Mouse (Mus musculus): ENCODE results near the gene Itsn2. TPM values are rescaled to one million over a fixed set of nuclear protein-coding genes. Genes with fewer than 3 reads are reported as not detected.
A peak's percentile ranks its signal among the peaks of the same experiment; 100 is the strongest.

Itsn2 gene
- polyA plus RNA-seq, 1 experiment from 2014 or later = 33.1 TPM

- 62% methylated on average over 4 of the region's 4 CpGs for WGBS
- ATAC-seq (replicated peaks; ENCODE audit: insufficient number of reproducible peaks, insufficient read depth, low FRiP score, low read depth) = no peak
- no peak overlapping the region for H3K4me2 ChIP-seq
- H3K9ac ChIP-seq = no peak overlapping the region
- H3K9me3 ChIP-seq (replicated peaks) = no peaks in the 10 kb centered on the region
- H3K4me3 ChIP-seq = no peak overlapping the region
- no peaks in the 10 kb centered on the region for H3K36me3 ChIP-seq
- H3K27me3 ChIP-seq = no peaks in the 10 kb centered on the region
- no peak overlapping the region for H3K27ac ChIP-seq
- peaks cover 12% of the 10 kb centered on the region for H3K4me1 ChIP-seq (replicated peaks)
Observed at GRCm38 (mm10) chr12:4599713-4600112, 7.3 kb downstream of the Itsn2 start.

- H3K36me3 ChIP-seq = no peaks in the 10 kb centered on the region
- 37% methylated on average over 3 of the region's 3 CpGs for WGBS
- no peak overlapping the region; the same call in 1 of the 2 replicates for H3K27ac ChIP-seq
- no peaks in the 10 kb centered on the region for H3K9me3 ChIP-seq (replicated peaks)
- peaks cover 16% of the 10 kb centered on the region for H3K4me1 ChIP-seq (replicated peaks)
- H3K4me2 ChIP-seq = no peak overlapping the region
- no peak overlapping the region for H3K4me3 ChIP-seq
- no peaks in the 10 kb centered on the region for H3K27me3 ChIP-seq
- no peak overlapping the region for H3K9ac ChIP-seq
- ATAC-seq (replicated peaks; ENCODE audit: insufficient number of reproducible peaks, insufficient read depth, low FRiP score, low read depth) = no peak
Observed at GRCm38 (mm10) chr12:4606625-4607024, 14.2 kb downstream of the Itsn2 start.

GRCm38 (mm10) chr12:4614722-4615121, 22.3 kb downstream of the Itsn2 start:
- Histone ChIP-seq H3K4me3 (no peak overlapping the region), H3K9me3 (replicated peaks) (no peaks in the 10 kb centered on the region), H3K27ac (no peak overlapping the region), H3K36me3 (no peaks in the 10 kb centered on the region), H3K27me3 (no peaks in the 10 kb centered on the region), H3K9ac (no peak overlapping the region), H3K4me1 (replicated peaks) (no peaks in the 10 kb centered on the region), H3K4me2 (no peak overlapping the region)
- WGBS = 52% methylated on average over 2 of the region's 2 CpGs
- ATAC-seq (replicated peaks; ENCODE audit: insufficient number of reproducible peaks, insufficient read depth, low FRiP score, low read depth) = no peak

GRCm38 (mm10) chr12:4624201-4624600, 31.8 kb downstream of the Itsn2 start:
- WGBS = 59% methylated on average over 1 of the region's 1 CpGs
- Histone ChIP-seq H3K4me3 (no peak overlapping the region), H3K9ac (no peak overlapping the region), H3K9me3 (replicated peaks) (no peaks in the 10 kb centered on the region), H3K27me3 (no peaks in the 10 kb centered on the region), H3K4me1 (replicated peaks) (no peaks in the 10 kb centered on the region), H3K36me3 (peaks cover 3% of the 10 kb centered on the region; the same call in 1 of the 2 replicates), H3K27ac (no peak overlapping the region), H3K4me2 (no peak overlapping the region)
- no peak for ATAC-seq (replicated peaks; ENCODE audit: insufficient number of reproducible peaks, insufficient read depth, low FRiP score, low read depth)

GRCm38 (mm10) chr12:4632957-4633356, 40.5 kb downstream of the Itsn2 start:
- no peak for ATAC-seq (replicated peaks; ENCODE audit: insufficient number of reproducible peaks, insufficient read depth, low FRiP score, low read depth)
- no peak overlapping the region for H3K4me3 ChIP-seq
- H3K9me3 ChIP-seq (replicated peaks) = no peaks in the 10 kb centered on the region

GRCm38 (mm10) chr12:4638438-4638837, 46.0 kb downstream of the Itsn2 start:
- Histone ChIP-seq H3K27me3 (no peaks in the 10 kb centered on the region), H3K4me2 (no peak overlapping the region), H3K4me3 (no peak overlapping the region), H3K9ac (no peak overlapping the region), H3K4me1 (replicated peaks) (no peaks in the 10 kb centered on the region), H3K36me3 (peaks cover 64% of the 10 kb centered on the region), H3K9me3 (replicated peaks) (no peaks in the 10 kb centered on the region), H3K27ac (no peak overlapping the region)
- WGBS = 98% methylated on average over 1 of the region's 1 CpGs
- no peak for ATAC-seq (replicated peaks; ENCODE audit: insufficient number of reproducible peaks, insufficient read depth, low FRiP score, low read depth)

More at GRCm38 (mm10) chr12:4632957-4633356, 40.5 kb downstream of the Itsn2 start:
- 82% methylated on average over 8 of the region's 8 CpGs for WGBS
- H3K36me3 ChIP-seq = peaks cover 75% of the 10 kb centered on the region
- H3K4me2 ChIP-seq = no peak overlapping the region
- no peaks in the 10 kb centered on the region for H3K27me3 ChIP-seq
- H3K9ac ChIP-seq = no peak overlapping the region
- no peaks in the 10 kb centered on the region for H3K4me1 ChIP-seq (replicated peaks)
- H3K27ac ChIP-seq = no peak overlapping the region

GRCm38 (mm10) chr12:4640737-4641136, 48.3 kb downstream of the Itsn2 start:
- ATAC-seq (replicated peaks; ENCODE audit: insufficient number of reproducible peaks, insufficient read depth, low FRiP score, low read depth) = no peak
- no peaks in the 10 kb centered on the region for H3K27me3 ChIP-seq
- H3K4me3 ChIP-seq = no peak overlapping the region
- whole genome bisulfite sequencing = 77% methylated on average over 1 of the region's 1 CpGs
- peaks cover 48% of the 10 kb centered on the region for H3K36me3 ChIP-seq
- H3K27ac ChIP-seq = no peak overlapping the region
- no peaks in the 10 kb centered on the region for H3K4me1 ChIP-seq (replicated peaks)
- no peaks in the 10 kb centered on the region for H3K9me3 ChIP-seq (replicated peaks)
- H3K4me2 ChIP-seq = no peak overlapping the region
- H3K9ac ChIP-seq = no peak overlapping the region

GRCm38 (mm10) chr12:4656813-4657212, 64.4 kb downstream of the Itsn2 start:
- WGBS = 81% methylated on average over 2 of the region's 2 CpGs
- no peak overlapping the region for H3K9ac ChIP-seq
- ATAC-seq (replicated peaks; ENCODE audit: insufficient number of reproducible peaks, insufficient read depth, low FRiP score, low read depth) = no peak
- H3K9me3 ChIP-seq (replicated peaks) = no peaks in the 10 kb centered on the region
- no peak overlapping the region for H3K4me3 ChIP-seq
- no peaks in the 10 kb centered on the region for H3K27me3 ChIP-seq
- no peaks in the 10 kb centered on the region for H3K4me1 ChIP-seq (replicated peaks)
- no peak overlapping the region for H3K27ac ChIP-seq
- H3K36me3 ChIP-seq = peaks cover 63% of the 10 kb centered on the region
- H3K4me2 ChIP-seq = no peak overlapping the region

GRCm38 (mm10) chr12:4664929-4665674, 72.7 kb downstream of the Itsn2 start:
- no peaks in the 10 kb centered on the region for H3K4me1 ChIP-seq (replicated peaks)
- no peaks in the 10 kb centered on the region for H3K27me3 ChIP-seq
- ATAC-seq (replicated peaks; ENCODE audit: insufficient number of reproducible peaks, insufficient read depth, low FRiP score, low read depth) = no peak
- H3K4me2 ChIP-seq = no peak overlapping the region
- 0 out of 2 replicates have a peak overlapping the region, but pooled peaks have one; percentile 2 for H3K27ac ChIP-seq
- H3K9ac ChIP-seq = no peak overlapping the region
- WGBS = 52% methylated on average over 7 of the region's 7 CpGs
- no peak overlapping the region for H3K4me3 ChIP-seq
- peaks cover 52% of the 10 kb centered on the region for H3K36me3 ChIP-seq
- no peaks in the 10 kb centered on the region for H3K9me3 ChIP-seq (replicated peaks)

GRCm38 (mm10) chr12:4665675-4666037, 73.2 kb downstream of the Itsn2 start:
- no peak for ATAC-seq (replicated peaks; ENCODE audit: insufficient number of reproducible peaks, insufficient read depth, low FRiP score, low read depth)
- H3K4me2 ChIP-seq = no peak overlapping the region
- no peaks in the 10 kb centered on the region for H3K4me1 ChIP-seq (replicated peaks)
- peaks cover 53% of the 10 kb centered on the region for H3K36me3 ChIP-seq
- H3K4me3 ChIP-seq = no peak overlapping the region
- no peak overlapping the region for H3K27ac ChIP-seq
- no peaks in the 10 kb centered on the region for H3K27me3 ChIP-seq
- 76% methylated on average over 5 of the region's 5 CpGs for WGBS
- H3K9ac ChIP-seq = no peak overlapping the region
- no peaks in the 10 kb centered on the region for H3K9me3 ChIP-seq (replicated peaks)

- no peak overlapping the region for H3K4me2 ChIP-seq
- H3K27me3 ChIP-seq = no peaks in the 10 kb centered on the region
- no peak overlapping the region for H3K27ac ChIP-seq
- H3K4me1 ChIP-seq (replicated peaks) = peaks cover 9% of the 10 kb centered on the region; the same call in 1 of the 2 replicates
- no peak overlapping the region for H3K9ac ChIP-seq
- H3K4me3 ChIP-seq = no peak overlapping the region
- no peak for ATAC-seq (replicated peaks; ENCODE audit: insufficient number of reproducible peaks, insufficient read depth, low FRiP score, low read depth)
- H3K9me3 ChIP-seq (replicated peaks) = no peaks in the 10 kb centered on the region
- WGBS = 93% methylated on average over 1 of the region's 1 CpGs
- peaks cover 56% of the 10 kb centered on the region for H3K36me3 ChIP-seq
Observed at GRCm38 (mm10) chr12:4676336-4676735, 83.9 kb downstream of the Itsn2 start.

GRCm38 (mm10) chr12:4679971-4680370, 87.5 kb downstream of the Itsn2 start:
- WGBS = 25% methylated on average over 4 of the region's 4 CpGs
- Histone ChIP-seq H3K9me3 (replicated peaks) (no peaks in the 10 kb centered on the region), H3K4me2 (peak overlapping the region; percentile 16), H3K9ac (no peak overlapping the region), H3K27me3 (no peaks in the 10 kb centered on the region), H3K4me1 (replicated peaks) (peaks cover 9% of the 10 kb centered on the region; the same call in 1 of the 2 replicates), H3K4me3 (no peak overlapping the region), H3K36me3 (peaks cover 29% of the 10 kb centered on the region), H3K27ac (peak overlapping the region; percentile 29)
- ATAC-seq (replicated peaks; ENCODE audit: insufficient number of reproducible peaks, insufficient read depth, low FRiP score, low read depth) = peak; percentile 75

Measured in heart, embryonic 15.5 days (tissue).